Mouse (Mus musculus) forebrain, embryonic 16.5 days (tissue): Measurements from ENCODE around the gene Vmn1r179. TPM values are rescaled to one million over a fixed set of nuclear protein-coding genes. Genes with fewer than 3 reads are reported as not detected.
"Not testable (repeated sequence)": the region's sequence is repeated elsewhere in the genome, so short reads cannot be mapped to it uniquely, and the experiment has no call there.

ENCODE experiments used
- ATAC-seq: fragments of 200-750 bp; cut with Nextera tagmentation; 2 replicates; pipeline ENCODE4 v1.8.0; 2017; ENCODE audit warnings: mild to moderate bottlenecking, moderate library complexity
- H3K27ac ChIP-seq: fragments of 300-500 bp; sonication (generic); 2 replicates; pipeline ENCODE4 v1.5.1; 2014; ENCODE audit warnings: low read length, control low read depth
- H3K27me3 ChIP-seq: fragments of 300-500 bp; sonication (generic); replicated peaks from 2 replicates; pipeline ENCODE4 v1.6.1; 2014; ENCODE audit warnings: low read length; ENCODE audit not compliant: control insufficient read depth, insufficient read depth
- H3K36me3 ChIP-seq: fragments of 300-500 bp; sonication (generic); 2 replicates; pipeline ENCODE4 v1.6.1; 2014; ENCODE audit not compliant: control insufficient read depth, insufficient read depth
- H3K4me1 ChIP-seq: fragments of 300-500 bp; sonication (generic); replicated peaks from 2 replicates; pipeline ENCODE4 v1.6.1; 2014; ENCODE audit warnings: low read length; ENCODE audit not compliant: control insufficient read depth, insufficient read depth
- H3K4me2 ChIP-seq: fragments of 300-500 bp; sonication (generic); 2 replicates; pipeline ENCODE4 v1.6.1; 2014; ENCODE audit warnings: mild to moderate bottlenecking, low read length, control low read depth
- H3K4me3 ChIP-seq: fragments of 300-500 bp; sonication (generic); replicated peaks from 2 replicates; pipeline ENCODE4 v1.5.1; 2014; ENCODE audit warnings: mild to moderate bottlenecking, low read length, control low read depth
- H3K9ac ChIP-seq: fragments of 300-500 bp; sonication (generic); replicated peaks from 2 replicates; pipeline ENCODE4 v1.6.1; 2014; ENCODE audit warnings: low read depth, low read length, control low read depth
- H3K9me3 ChIP-seq: fragments of 300-500 bp; sonication (generic); 2 replicates; pipeline ENCODE4 v1.6.1; 2016; ENCODE audit warnings: low read length; ENCODE audit not compliant: control insufficient read depth
- WGBS: fragments of 180-500 bp; shearing (Covaris S2); extraction: QIAGEN DNeasy Blood & Tissue Kit; methylation state at CpG from one replicate; pipeline ENCODE4 v1.1.7; 2014; 5-methylcytosine and 5-hydroxymethylcytosine counted together
- polyA plus RNA-seq: library from polyadenylated mRNA; unstranded; fragments of >200 nt; fragmentation: Nextera tagmentation; extraction: Ambion mirVana; gene quantifications from 2 replicates; pipeline ENCODE4 v1.2.1, GENCODE M21; 2015

The Vmn1r179 gene
- not detected in 2 replicates for polyA plus RNA-seq

DNA sequence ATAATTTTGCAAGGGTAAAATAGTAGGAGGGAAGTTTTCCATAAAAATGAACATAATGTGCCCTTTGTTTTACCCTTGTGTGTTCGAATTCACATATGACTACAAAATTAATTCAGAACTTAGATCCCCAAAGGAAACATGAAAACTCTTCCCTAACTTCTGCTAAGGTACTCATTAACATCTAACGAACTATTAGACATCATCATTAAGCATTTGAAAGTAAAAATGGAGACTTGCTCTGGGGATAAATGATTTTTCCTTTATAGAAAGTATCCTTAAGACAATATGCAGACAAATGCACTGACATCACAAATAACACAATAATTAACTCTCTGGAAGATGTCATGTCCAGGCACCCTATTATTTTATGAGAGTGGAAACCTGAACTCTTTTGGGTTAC is at the start of gene Vmn1r179:
Gene Vmn1r179 (plus strand): TSS at position 301 of the 400 bp plus-strand sequence.
- Histone ChIP-seq H3K27ac (no peak within 1 kb of the TSS), H3K4me3 (no peak within 1 kb of the TSS), H3K4me2 (no peak within 1 kb of the TSS), H3K27me3 (no peaks in the 10 kb centered on the region), H3K9me3 (0 out of 2 replicates have a peak, but pooled peaks cover 4% of the 10 kb centered on the region), H3K9ac (no peak within 1 kb of the TSS), H3K4me1 (no peaks in the 10 kb centered on the region), H3K36me3 (no peaks in the 10 kb centered on the region)
- no peak for ATAC-seq
- 58% methylated on average over 2 of the region's 2 CpGs for WGBS

- Histone ChIP-seq H3K27me3 (no peaks in the 10 kb centered on the region), H3K4me3 (no peak within 1 kb of the TSS), H3K36me3 (no peaks in the 10 kb centered on the region), H3K4me2 (no peak within 1 kb of the TSS), H3K27ac (no peak within 1 kb of the TSS), H3K9me3 (peaks cover 8% of the 10 kb centered on the region; the same call in 1 of the 2 replicates), H3K9ac (no peak within 1 kb of the TSS), H3K4me1 (no peaks in the 10 kb centered on the region)
- ATAC-seq = no peak
- WGBS = 89% methylated on average over 1 of the region's 1 CpGs
These were observed 35.1 kb upstream of the Vmn1r179 start, which contains the start of gene Vmn1r178 for GRCm38 (mm10) chr7:23891709-23892108. Vmn1r178 (plus strand) TSS chr7:23892009.

- no peak within 1 kb of the TSS for H3K4me3 ChIP-seq
- no peaks in the 10 kb centered on the region for H3K4me1 ChIP-seq
- H3K9ac ChIP-seq = no peak within 1 kb of the TSS
- ATAC-seq = no peak
- no peaks in the 10 kb centered on the region for H3K36me3 ChIP-seq
- no peak within 1 kb of the TSS for H3K4me2 ChIP-seq
- 0 out of 2 replicates have a peak, but pooled peaks cover 5% of the 10 kb centered on the region for H3K9me3 ChIP-seq
- H3K27ac ChIP-seq = no peak within 1 kb of the TSS
- H3K27me3 ChIP-seq = no peaks in the 10 kb centered on the region
These were observed 23.6 kb downstream of the Vmn1r179 start, which contains the start of gene Vmn1r180 for GRCm38 (mm10) chr7:23950332-23950731. Vmn1r180 (plus strand) TSS chr7:23950632.

DNA sequence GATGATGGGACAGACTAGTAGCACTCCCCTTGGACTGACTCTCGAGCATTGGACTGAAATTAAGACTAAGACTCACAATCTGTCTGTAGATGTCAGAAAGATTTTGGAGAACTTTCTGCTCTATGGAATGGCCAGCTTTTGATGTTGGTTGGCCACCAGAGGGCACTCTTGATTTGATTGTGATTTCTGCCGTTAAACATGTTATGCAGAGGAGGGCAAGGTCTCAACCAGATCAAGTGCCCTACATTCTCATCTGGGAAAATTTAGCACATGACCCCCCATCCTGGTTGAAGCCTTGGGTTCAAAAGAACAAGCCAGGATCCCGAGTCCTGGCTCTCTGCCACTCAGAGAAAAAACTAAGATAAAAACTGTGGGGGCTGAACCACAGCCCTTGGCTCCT is 41.3 kb downstream of the Vmn1r179 start:
- not testable (repeated sequence) for H3K4me2 ChIP-seq, H3K27ac ChIP-seq, H3K36me3 ChIP-seq, H3K4me1 ChIP-seq, H3K27me3 ChIP-seq, ATAC-seq, H3K4me3 ChIP-seq, H3K9ac ChIP-seq
- peaks cover 12% of the 10 kb centered on the region; the same call in 1 of the 2 replicates for H3K9me3 ChIP-seq
- WGBS = 56% methylated on average over 3 of the region's 3 CpGs

DNA sequence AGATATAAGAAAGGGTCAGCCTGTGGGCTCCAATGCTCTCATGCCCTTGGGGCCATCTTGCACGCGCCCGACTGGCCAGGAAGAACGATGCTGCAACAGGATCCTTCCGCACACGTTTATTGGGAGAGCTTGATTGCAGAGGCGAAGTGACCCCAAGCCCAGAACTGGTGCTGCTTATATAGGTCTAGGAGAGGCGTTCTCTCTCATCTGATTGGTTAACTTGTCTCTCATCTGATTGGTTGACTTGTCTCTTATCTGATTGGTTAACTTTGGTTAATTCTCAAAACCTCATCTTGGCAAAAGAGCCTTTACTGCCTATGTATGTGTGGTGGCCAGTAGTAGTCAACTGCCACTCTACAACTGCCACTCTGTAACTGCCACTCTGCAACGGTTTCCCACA is 47.5 kb downstream of the Vmn1r179 start, which contains the start of gene Vmn1r181:
Gene Vmn1r181 (plus strand): TSS at position 301 of the 400 bp plus-strand sequence.
- not testable (repeated sequence) for H3K27ac ChIP-seq, H3K36me3 ChIP-seq, H3K4me3 ChIP-seq, H3K4me1 ChIP-seq, H3K4me2 ChIP-seq, ATAC-seq, H3K9ac ChIP-seq, H3K27me3 ChIP-seq
- peaks cover 16% of the 10 kb centered on the region; the same call in 1 of the 2 replicates for H3K9me3 ChIP-seq
- 83% methylated on average over 9 of the region's 9 CpGs for WGBS

Other genes starting within 250 kb of the Vmn1r179 start
- not detected in 2 replicates for gene Vmn1r173, start 226.3 kb upstream of the Vmn1r179 start, polyA plus RNA-seq
- gene Vmn1r174, start 174.7 kb upstream of the Vmn1r179 start, polyA plus RNA-seq = not detected in 2 replicates
- not detected in 2 replicates for gene Vmn1r175, start 116.3 kb upstream of the Vmn1r179 start, polyA plus RNA-seq
- not detected in 2 replicates for gene Vmn1r176, start 89.6 kb upstream of the Vmn1r179 start, polyA plus RNA-seq
- not detected in 2 replicates for gene Vmn1r177, start 60.5 kb upstream of the Vmn1r179 start, polyA plus RNA-seq
- not detected in 2 replicates for gene Vmn1r178, start 35.0 kb upstream of the Vmn1r179 start, polyA plus RNA-seq
- gene Vmn1r180, start 23.7 kb downstream of the Vmn1r179 start, polyA plus RNA-seq = not detected in 2 replicates
- not detected in 2 replicates for gene Vmn1r181, start 47.6 kb downstream of the Vmn1r179 start, polyA plus RNA-seq
- gene V1rd19, start 74.7 kb downstream of the Vmn1r179 start, polyA plus RNA-seq = not detected in 2 replicates
- gene Vmn1r183, start 126.3 kb downstream of the Vmn1r179 start, polyA plus RNA-seq = not detected in 2 replicates
- gene Zfp180, start 154.9 kb downstream of the Vmn1r179 start, polyA plus RNA-seq = 44.0 and 46.7 TPM in 2 replicates
- 10.5 and 12.7 TPM in 2 replicates for gene Zfp112, start 185.3 kb downstream of the Vmn1r179 start, polyA plus RNA-seq
- gene Zfp235, start 207.2 kb downstream of the Vmn1r179 start, polyA plus RNA-seq = 26.9 and 31.5 TPM in 2 replicates
- gene Zfp114, start 248.1 kb downstream of the Vmn1r179 start, polyA plus RNA-seq = 10.0 and 10.7 TPM in 2 replicates